Mouse (Mus musculus) stomach, embryonic 14.5 days (tissue): ENCODE results near the gene Gm45062. TPM values are rescaled to one million over a fixed set of nuclear protein-coding genes. Genes with fewer than 3 reads are reported as not detected.

Experiments used
- ATAC-seq: fragments of 200-750 bp; cut with Nextera tagmentation; 2 replicates; pipeline ENCODE4 v1.8.0; 2017; ENCODE audit warnings: low read depth, moderate TSS enrichment; ENCODE audit not compliant: insufficient number of reproducible peaks, insufficient read depth, low FRiP score
- H3K27ac ChIP-seq: fragments of 300-500 bp; sonication (generic); 2 replicates; pipeline ENCODE4 v1.5.1; 2014; ENCODE audit warnings: mild to moderate bottlenecking, low read length, moderate library complexity, mixed read lengths
- H3K27me3 ChIP-seq: fragments of 300-500 bp; sonication (generic); 2 replicates; pipeline ENCODE4 v1.6.1; 2014; ENCODE audit warnings: low read length, control low read depth, mixed read lengths; ENCODE audit not compliant: control insufficient read depth, insufficient read depth
- H3K36me3 ChIP-seq: fragments of 300-500 bp; sonication (generic); 2 replicates; pipeline ENCODE4 v1.6.1; 2014; ENCODE audit warnings: mild to moderate bottlenecking, control low read depth, low read length, moderate library complexity, mixed read lengths; ENCODE audit not compliant: control insufficient read depth, insufficient read depth
- H3K4me1 ChIP-seq: fragments of 300-500 bp; sonication (generic); 2 replicates; pipeline ENCODE4 v1.6.1; 2014; ENCODE audit warnings: low read length, control low read depth, mixed read lengths; ENCODE audit not compliant: control insufficient read depth, insufficient read depth
- H3K4me2 ChIP-seq: fragments of 300-500 bp; sonication (generic); replicated peaks from 2 replicates; pipeline ENCODE4 v1.6.1; 2014; ENCODE audit warnings: low read depth, low read length, control low read depth
- H3K4me3 ChIP-seq: fragments of 300-500 bp; sonication (generic); 2 replicates; pipeline ENCODE4 v1.5.1; 2014; ENCODE audit warnings: low read depth, low read length, control low read depth
- H3K9ac ChIP-seq: fragments of 300-500 bp; sonication (generic); replicated peaks from 2 replicates; pipeline ENCODE4 v1.6.1; 2014; ENCODE audit warnings: low read depth, mild to moderate bottlenecking, control low read depth, low read length, moderate library complexity, mixed read lengths
- H3K9me3 ChIP-seq: fragments of 300-500 bp; sonication (generic); 2 replicates; pipeline ENCODE4 v1.6.1; 2016; ENCODE audit warnings: low read depth, low read length, control low read depth; ENCODE audit not compliant: control insufficient read depth
- WGBS: fragments of 180-500 bp; shearing (Covaris S2); extraction: QIAGEN DNeasy Blood & Tissue Kit; methylation state at CpG from one replicate; pipeline ENCODE4 v1.1.7; 2014; 5-methylcytosine and 5-hydroxymethylcytosine counted together
- polyA plus RNA-seq: library from polyadenylated mRNA; unstranded; fragments of >200 nt; fragmentation: Nextera tagmentation; extraction: Ambion mirVana; gene quantifications from 2 replicates; pipeline ENCODE4 v1.2.1, GENCODE M21; 2014

Gene Gm45062
- polyA plus RNA-seq, 1 experiment from 2014 or later: 11.6 TPM

DNA sequence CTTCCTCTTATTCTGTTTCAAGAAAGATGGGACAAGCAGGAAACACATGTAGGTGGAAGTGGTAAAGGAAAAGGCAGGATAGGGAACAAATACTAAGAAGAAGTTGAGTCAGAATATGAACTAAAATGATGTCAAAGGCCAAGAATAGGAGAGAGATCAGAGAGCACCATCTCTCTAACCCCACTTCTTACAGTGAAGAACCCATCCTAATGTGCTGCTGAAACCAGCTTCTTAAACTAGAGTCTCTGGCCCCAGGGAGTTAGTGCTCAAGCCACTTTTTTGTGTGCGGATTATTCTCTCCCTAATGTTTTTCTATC, 160.9 kb downstream of the Gm45062 start:
- no peak overlapping the region for H3K9ac ChIP-seq
- no peaks in the 10 kb centered on the region for H3K36me3 ChIP-seq
- H3K4me3 ChIP-seq: no peak overlapping the region
- WGBS: 93% methylated on average over 1 of the region's 1 CpGs
- H3K4me1 ChIP-seq: no peaks in the 10 kb centered on the region
- no peak for ATAC-seq
- H3K27ac ChIP-seq: no peak overlapping the region
- H3K9me3 ChIP-seq: no peaks in the 10 kb centered on the region
- H3K27me3 ChIP-seq: no peaks in the 10 kb centered on the region
- H3K4me2 ChIP-seq: no peak overlapping the region

DNA sequence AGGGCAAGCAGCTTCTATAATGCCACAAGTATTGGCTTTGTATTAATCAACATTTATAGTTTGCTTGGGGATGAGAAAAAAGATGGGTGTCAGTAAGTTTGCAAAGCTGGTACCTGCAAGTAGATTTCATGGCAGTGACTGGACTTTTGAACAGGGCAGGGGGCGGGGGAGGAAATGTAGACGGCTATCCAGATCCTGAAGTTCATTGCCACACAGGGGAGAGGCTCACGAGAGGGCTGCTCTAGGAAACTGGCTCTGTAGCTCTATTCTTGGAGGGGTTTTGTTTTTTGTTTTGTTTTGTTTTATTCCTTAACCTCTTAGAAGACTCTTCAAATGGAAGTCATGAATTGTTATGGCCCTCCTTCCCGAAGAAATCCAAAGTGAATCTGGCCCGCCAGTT, 162.2 kb downstream of the Gm45062 start:
- Histone ChIP-seq H3K27me3 (no peaks in the 10 kb centered on the region), H3K36me3 (no peaks in the 10 kb centered on the region), H3K4me3 (no peak overlapping the region), H3K9me3 (no peaks in the 10 kb centered on the region), H3K4me2 (no peak overlapping the region), H3K27ac (no peak overlapping the region), H3K9ac (no peak overlapping the region), H3K4me1 (no peaks in the 10 kb centered on the region)
- no peak for ATAC-seq
- 86% methylated on average over 5 of the region's 5 CpGs for WGBS

DNA sequence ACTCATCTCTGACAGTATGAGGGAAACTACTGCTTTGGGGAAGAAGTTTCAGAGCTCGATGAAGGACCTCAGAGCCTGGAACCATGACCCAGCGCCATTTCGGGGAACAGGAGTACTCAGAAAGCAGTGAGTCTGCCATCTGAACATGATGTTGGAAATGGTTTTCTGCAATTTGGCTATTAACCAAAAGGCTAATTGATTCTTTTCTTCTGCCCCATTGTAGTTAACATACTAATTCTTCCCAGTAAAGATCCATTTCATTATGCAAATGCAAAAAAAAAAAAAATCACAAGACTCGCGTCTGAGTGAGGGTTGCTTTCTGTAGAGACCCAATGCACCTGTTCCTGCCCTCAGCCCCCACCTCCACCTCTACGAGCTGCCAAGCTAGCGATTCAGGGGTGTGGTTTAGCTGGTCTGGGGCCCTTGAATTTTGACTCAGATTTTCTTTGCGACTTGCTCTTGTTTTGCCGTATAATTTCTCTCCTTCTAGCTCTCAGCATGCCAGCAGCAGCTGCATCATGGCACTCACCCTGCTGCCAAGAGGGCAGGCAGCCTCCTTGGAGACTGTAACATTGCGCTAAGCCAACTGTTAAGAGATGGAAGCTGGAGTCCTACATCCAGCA, 162.8 kb downstream of the Gm45062 start:
- no peak overlapping the region for H3K4me2 ChIP-seq
- H3K4me3 ChIP-seq: no peak overlapping the region
- H3K36me3 ChIP-seq: no peaks in the 10 kb centered on the region
- ATAC-seq: no peak
- H3K9me3 ChIP-seq: no peaks in the 10 kb centered on the region
- WGBS: 79% methylated on average over 10 of the region's 10 CpGs
- H3K9ac ChIP-seq: no peak overlapping the region
- H3K27ac ChIP-seq: no peak overlapping the region
- no peaks in the 10 kb centered on the region for H3K4me1 ChIP-seq
- H3K27me3 ChIP-seq: no peaks in the 10 kb centered on the region

DNA sequence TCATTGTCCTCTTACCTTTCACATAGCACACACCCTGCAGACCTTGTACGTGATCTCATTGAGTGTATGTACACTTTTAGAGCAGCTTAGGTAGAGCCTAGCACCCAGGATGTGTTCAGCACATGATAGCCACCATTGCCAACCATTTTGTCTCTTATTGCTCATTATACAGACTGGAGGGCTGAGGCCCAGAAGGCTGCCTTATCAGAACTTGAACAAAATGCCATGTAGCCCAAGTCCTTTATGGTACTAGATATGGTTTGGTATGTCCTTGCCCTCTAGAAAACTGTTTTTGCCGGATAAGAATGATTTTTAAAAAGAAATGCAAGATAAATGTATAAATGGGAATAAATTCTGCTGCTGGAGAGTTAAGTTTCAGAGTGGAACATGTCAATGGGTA, 163.9 kb downstream of the Gm45062 start:
- Histone ChIP-seq H3K4me1 (no peaks in the 10 kb centered on the region), H3K4me2 (no peak overlapping the region), H3K27ac (no peak overlapping the region), H3K9me3 (no peaks in the 10 kb centered on the region), H3K4me3 (no peak overlapping the region), H3K9ac (no peak overlapping the region), H3K27me3 (no peaks in the 10 kb centered on the region), H3K36me3 (no peaks in the 10 kb centered on the region)
- no peak for ATAC-seq
- WGBS: 83% methylated on average over 2 of the region's 2 CpGs

DNA sequence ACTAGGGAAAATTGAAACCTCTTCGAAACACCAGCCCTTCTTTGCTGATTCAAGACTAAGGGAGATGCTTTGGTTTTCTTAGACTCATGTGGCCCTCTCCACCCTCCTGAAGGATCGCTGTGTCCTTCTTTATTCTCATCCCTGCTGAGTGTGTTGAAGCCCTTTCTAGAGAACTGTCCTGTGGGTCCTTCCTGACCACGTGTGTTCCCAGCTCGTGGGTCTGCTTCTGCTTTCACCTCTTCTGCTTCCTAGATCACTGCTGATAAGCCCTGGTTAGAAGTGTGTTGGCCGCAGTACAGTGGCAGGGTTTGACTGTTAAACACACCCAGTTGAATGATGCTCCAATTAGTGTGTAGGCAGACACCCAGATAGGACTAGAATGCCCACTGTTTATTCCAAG, 168.4 kb downstream of the Gm45062 start:
- Histone ChIP-seq H3K9ac (no peak overlapping the region), H3K9me3 (no peaks in the 10 kb centered on the region), H3K27ac (no peak overlapping the region), H3K36me3 (no peaks in the 10 kb centered on the region), H3K27me3 (no peaks in the 10 kb centered on the region), H3K4me2 (no peak overlapping the region), H3K4me1 (0 out of 2 replicates have a peak, but pooled peaks cover 2% of the 10 kb centered on the region), H3K4me3 (no peak overlapping the region)
- WGBS: 62% methylated on average over 5 of the region's 5 CpGs
- no peak for ATAC-seq

DNA sequence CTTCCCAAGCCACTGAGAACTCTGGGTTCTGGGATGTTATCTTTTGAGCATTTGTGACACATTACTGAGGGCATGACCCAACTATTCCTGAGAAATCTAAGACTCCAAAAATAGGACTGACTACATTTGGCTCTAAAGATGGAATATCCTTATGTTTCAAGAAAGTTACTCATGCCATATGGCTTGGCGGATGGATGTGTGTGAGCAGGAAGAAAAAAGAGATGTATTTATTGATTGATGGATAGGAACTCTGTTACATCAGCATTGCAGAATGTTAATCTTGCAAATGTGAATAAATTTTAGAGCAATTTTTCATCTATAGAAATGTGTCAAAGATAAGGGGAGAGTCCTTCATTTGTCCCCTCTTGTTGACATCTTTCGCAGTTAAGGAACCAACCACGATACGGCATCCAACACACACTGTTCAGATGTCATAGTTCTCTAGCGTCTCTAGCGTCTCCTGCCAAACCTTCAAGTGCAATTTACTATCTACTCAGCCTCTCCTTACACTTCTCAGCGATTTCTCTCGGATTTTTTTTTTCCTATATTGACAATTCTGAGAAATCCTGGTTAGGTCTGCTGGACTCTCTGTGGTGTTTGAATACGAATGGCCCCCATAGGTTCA, 171.5 kb downstream of the Gm45062 start:
- Histone ChIP-seq H3K9me3 (no peaks in the 10 kb centered on the region), H3K4me1 (0 out of 2 replicates have a peak, but pooled peaks cover 2% of the 10 kb centered on the region), H3K27ac (no peak overlapping the region), H3K9ac (no peak overlapping the region), H3K4me3 (no peak overlapping the region), H3K4me2 (no peak overlapping the region), H3K27me3 (no peaks in the 10 kb centered on the region), H3K36me3 (no peaks in the 10 kb centered on the region)
- no peak for ATAC-seq
- WGBS: 85% methylated on average over 9 of the region's 9 CpGs

DNA sequence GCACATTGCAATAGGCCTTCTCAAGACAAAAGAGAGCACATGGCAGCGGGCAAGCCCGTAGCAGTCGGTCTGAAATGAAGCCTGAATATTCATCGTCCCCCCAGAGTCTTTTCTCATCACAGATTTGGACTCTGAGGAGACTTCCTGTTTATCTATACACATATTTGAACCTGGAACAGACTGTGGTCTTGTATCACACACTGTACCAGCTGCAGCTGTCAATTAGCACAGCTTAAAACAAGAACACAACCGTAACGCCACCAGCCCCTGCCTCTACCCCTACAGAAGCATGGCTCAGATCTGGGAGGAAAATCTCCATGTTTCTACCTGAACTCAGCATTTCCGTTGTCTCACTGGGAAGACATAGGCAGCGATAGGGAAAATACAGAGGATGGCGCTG, 173.9 kb downstream of the Gm45062 start:
- H3K36me3 ChIP-seq: no peaks in the 10 kb centered on the region

DNA sequence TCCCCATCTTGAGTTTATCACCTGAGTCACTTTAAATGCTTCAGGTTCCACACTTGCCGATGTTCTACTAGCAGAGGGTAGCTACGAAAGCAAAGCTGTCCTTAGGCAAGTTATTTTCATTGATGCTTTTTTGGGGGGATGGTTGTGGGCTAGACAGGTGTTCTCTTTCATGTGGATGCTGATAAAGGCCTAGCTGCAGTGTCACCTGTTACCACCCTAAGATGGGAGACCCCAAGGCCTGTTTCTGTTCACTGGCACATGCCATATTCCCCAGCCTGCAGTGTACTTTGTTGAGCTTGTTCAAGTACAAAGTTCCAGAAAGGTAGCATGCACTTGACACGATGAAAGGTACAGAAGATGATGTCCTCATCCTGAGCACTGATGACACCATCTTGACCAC, 178.7 kb downstream of the Gm45062 start:
- Histone ChIP-seq H3K4me3 (no peak overlapping the region), H3K4me1 (no peaks in the 10 kb centered on the region), H3K36me3 (no peaks in the 10 kb centered on the region), H3K27ac (no peak overlapping the region), H3K4me2 (no peak overlapping the region), H3K27me3 (no peaks in the 10 kb centered on the region), H3K9me3 (no peaks in the 10 kb centered on the region), H3K9ac (no peak overlapping the region)
- ATAC-seq: no peak
- 88% methylated on average over 3 of the region's 3 CpGs for whole genome bisulfite sequencing

More for the DNA sequence above, 173.9 kb downstream of the Gm45062 start:
- H3K4me1 ChIP-seq: 0 out of 2 replicates have a peak, but pooled peaks cover 2% of the 10 kb centered on the region
- no peak overlapping the region for H3K4me2 ChIP-seq
- no peak overlapping the region for H3K27ac ChIP-seq
- H3K9ac ChIP-seq: no peak overlapping the region
- ATAC-seq: no peak
- no peak overlapping the region for H3K4me3 ChIP-seq
- no peaks in the 10 kb centered on the region for H3K9me3 ChIP-seq
- 82% methylated on average over 9 of the region's 9 CpGs for WGBS
- no peaks in the 10 kb centered on the region for H3K27me3 ChIP-seq

DNA sequence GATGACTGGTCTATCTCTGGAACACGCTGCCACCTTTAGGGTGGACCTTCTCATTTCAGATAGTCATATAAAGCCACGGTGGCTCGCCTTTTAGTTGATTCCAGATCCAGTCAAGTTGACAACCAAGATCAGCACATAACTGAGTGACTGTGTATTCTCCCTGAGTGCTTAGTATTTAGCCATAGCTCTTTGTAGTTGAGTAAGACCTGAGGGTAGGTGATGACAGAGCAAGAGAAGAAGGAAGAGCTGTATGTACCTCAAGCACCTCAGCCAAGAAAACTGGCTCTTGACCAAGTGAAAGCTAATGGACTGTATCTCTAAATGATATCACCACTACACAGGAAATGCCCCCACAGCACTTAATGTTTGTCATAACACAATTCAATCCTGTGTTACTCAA, 182.6 kb downstream of the Gm45062 start:
- Histone ChIP-seq H3K27ac (no peak overlapping the region), H3K4me3 (no peak overlapping the region), H3K36me3 (no peaks in the 10 kb centered on the region), H3K4me1 (no peaks in the 10 kb centered on the region; the same call in 1 of the 2 replicates), H3K4me2 (no peak overlapping the region), H3K9me3 (no peaks in the 10 kb centered on the region), H3K27me3 (no peaks in the 10 kb centered on the region), H3K9ac (no peak overlapping the region)
- ATAC-seq: no peak
- 92% methylated on average over 3 of the region's 3 CpGs for whole genome bisulfite sequencing
